Mouse (Mus musculus) forebrain, embryonic 13.5 days (tissue): ENCODE results near the gene Tpmt. TPM values are rescaled to one million over a fixed set of nuclear protein-coding genes. Genes with fewer than 3 reads are reported as not detected.

Experiments
- ATAC-seq: fragments of 200-750 bp; cut with Nextera tagmentation; 2 replicates; pipeline ENCODE4 v1.8.0; 2017
- H3K27ac ChIP-seq: fragments of 300-500 bp; sonication (generic); 2 replicates; pipeline ENCODE4 v1.5.1; 2015; ENCODE audit warnings: inconsistent platforms, mild to moderate bottlenecking, moderate library complexity
- H3K27me3 ChIP-seq: fragments of 300-500 bp; sonication (generic); 2 replicates; pipeline ENCODE4 v1.6.1; 2015; ENCODE audit warnings: mild to moderate bottlenecking, inconsistent platforms
- H3K36me3 ChIP-seq: fragments of 300-500 bp; sonication (generic); 2 replicates; pipeline ENCODE4 v1.6.1; 2015; ENCODE audit warnings: mild to moderate bottlenecking, inconsistent platforms; ENCODE audit not compliant: poor library complexity, severe bottlenecking
- H3K4me1 ChIP-seq: fragments of 300-500 bp; sonication (generic); 2 replicates; pipeline ENCODE4 v1.6.1; 2015; ENCODE audit warnings: inconsistent platforms
- H3K4me2 ChIP-seq: fragments of 300-500 bp; sonication (generic); 2 replicates; pipeline ENCODE4 v1.6.1; 2015; ENCODE audit warnings: inconsistent platforms, mild to moderate bottlenecking, moderate library complexity
- H3K4me3 ChIP-seq: fragments of 300-500 bp; sonication (generic); 2 replicates; pipeline ENCODE4 v1.5.1; 2015; ENCODE audit warnings: mild to moderate bottlenecking, inconsistent platforms
- H3K9ac ChIP-seq: fragments of 300-500 bp; sonication (generic); 2 replicates; pipeline ENCODE4 v1.6.1; 2015; ENCODE audit warnings: mild to moderate bottlenecking, inconsistent platforms
- H3K9me3 ChIP-seq: fragments of 300-500 bp; sonication (generic); replicated peaks from 2 replicates; pipeline ENCODE4 v1.6.1; 2016; ENCODE audit warnings: inconsistent platforms
- WGBS: fragments of 180-500 bp; shearing (Covaris S2); methylation state at CpG from one replicate; pipeline ENCODE4 v1.1.7; 2015; 5-methylcytosine and 5-hydroxymethylcytosine counted together
- polyA plus RNA-seq: library from polyadenylated mRNA; unstranded; fragments of >200 nt; fragmentation: Nextera tagmentation; extraction: Ambion mirVana; gene quantifications from 2 replicates; pipeline ENCODE4 v1.2.1, GENCODE M21; 2015

Tpmt gene
- polyA plus RNA-seq, 1 experiment from 2014 or later, result 30.6 TPM

DNA sequence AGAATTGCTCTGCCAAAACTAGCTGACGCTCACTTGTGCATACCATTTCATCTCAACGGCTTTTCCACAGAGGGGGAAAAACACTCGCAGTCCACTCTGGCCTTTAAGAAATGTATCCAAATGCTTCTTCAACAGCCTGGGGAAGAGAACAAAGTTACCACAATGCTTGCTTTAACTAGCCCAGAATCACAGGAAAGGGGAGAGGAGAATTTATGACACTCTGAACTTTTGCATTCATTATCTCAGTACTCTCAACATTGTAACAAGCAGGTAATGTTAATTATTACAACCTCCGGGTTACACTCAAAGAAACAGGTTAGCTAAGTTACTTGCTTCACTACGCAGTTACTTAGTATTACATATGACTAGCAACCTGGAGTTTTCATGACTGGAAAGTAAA lies 4.5 kb downstream of the Tpmt start:
- Histone ChIP-seq H3K9ac (no peak overlapping the region), H3K36me3 (0 out of 2 replicates have a peak, but pooled peaks cover 4% of the 10 kb centered on the region), H3K4me2 (no peak overlapping the region), H3K27me3 (no peaks in the 10 kb centered on the region), H3K4me3 (no peak overlapping the region), H3K4me1 (peaks cover 13% of the 10 kb centered on the region), H3K27ac (no peak overlapping the region), H3K9me3 (no peaks in the 10 kb centered on the region)
- ATAC-seq, result no peak
- WGBS, result 90% methylated on average over 5 of the region's 5 CpGs

DNA sequence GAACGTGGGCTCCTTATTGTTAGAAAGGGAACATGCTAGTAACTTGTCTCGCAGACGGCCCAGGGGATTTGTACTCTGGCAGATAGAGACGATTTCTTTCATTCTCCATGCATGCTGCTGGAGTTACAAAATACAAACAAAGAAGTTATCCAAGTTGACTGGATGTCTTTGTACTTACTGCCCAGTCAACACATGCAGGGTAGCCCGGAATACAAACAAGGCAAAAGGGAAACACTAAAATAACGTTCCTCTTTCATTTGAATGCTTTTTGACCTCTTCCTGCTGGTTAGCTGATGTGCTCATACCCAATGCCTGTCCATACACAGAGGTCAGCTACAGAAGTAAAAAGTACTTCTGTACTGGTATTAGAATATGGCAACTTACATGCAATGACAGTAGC lies 6.6 kb downstream of the Tpmt start:
- 82% methylated on average over 6 of the region's 6 CpGs for WGBS
- Histone ChIP-seq H3K9me3 (no peaks in the 10 kb centered on the region), H3K9ac (no peak overlapping the region), H3K4me1 (0 out of 2 replicates have a peak, but pooled peaks cover 3% of the 10 kb centered on the region), H3K27me3 (no peaks in the 10 kb centered on the region), H3K4me3 (no peak overlapping the region), H3K36me3 (0 out of 2 replicates have a peak, but pooled peaks cover 4% of the 10 kb centered on the region), H3K27ac (no peak overlapping the region), H3K4me2 (no peak overlapping the region)
- ATAC-seq, result no peak

DNA sequence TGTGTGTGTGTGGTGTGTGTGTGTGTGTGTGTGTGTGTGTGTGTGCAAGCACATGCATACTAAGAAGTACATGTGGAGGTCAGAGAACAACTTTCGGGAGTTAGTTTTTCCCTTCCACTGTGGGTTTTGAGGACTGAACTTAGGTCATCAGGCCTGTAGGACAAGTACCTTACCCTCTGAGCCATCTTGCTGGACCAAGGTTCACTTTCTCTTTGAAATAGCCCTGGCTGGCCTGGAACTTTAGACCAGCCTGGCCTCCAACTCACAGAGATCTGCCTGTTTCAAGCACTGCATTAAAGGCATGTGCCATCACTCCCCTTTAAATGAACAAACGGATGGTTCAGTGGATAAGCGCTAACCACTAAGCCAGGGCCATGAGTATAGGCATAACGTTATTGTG lies 10.9 kb downstream of the Tpmt start:
- Histone ChIP-seq H3K27ac (no peak overlapping the region), H3K9me3 (no peaks in the 10 kb centered on the region), H3K4me2 (no peak overlapping the region), H3K4me1 (no peaks in the 10 kb centered on the region), H3K36me3 (peaks cover 10% of the 10 kb centered on the region; the same call in 1 of the 2 replicates), H3K9ac (no peak overlapping the region), H3K27me3 (no peaks in the 10 kb centered on the region), H3K4me3 (no peak overlapping the region)
- 90% methylated on average over 4 of the region's 4 CpGs for WGBS
- ATAC-seq, result no peak

DNA sequence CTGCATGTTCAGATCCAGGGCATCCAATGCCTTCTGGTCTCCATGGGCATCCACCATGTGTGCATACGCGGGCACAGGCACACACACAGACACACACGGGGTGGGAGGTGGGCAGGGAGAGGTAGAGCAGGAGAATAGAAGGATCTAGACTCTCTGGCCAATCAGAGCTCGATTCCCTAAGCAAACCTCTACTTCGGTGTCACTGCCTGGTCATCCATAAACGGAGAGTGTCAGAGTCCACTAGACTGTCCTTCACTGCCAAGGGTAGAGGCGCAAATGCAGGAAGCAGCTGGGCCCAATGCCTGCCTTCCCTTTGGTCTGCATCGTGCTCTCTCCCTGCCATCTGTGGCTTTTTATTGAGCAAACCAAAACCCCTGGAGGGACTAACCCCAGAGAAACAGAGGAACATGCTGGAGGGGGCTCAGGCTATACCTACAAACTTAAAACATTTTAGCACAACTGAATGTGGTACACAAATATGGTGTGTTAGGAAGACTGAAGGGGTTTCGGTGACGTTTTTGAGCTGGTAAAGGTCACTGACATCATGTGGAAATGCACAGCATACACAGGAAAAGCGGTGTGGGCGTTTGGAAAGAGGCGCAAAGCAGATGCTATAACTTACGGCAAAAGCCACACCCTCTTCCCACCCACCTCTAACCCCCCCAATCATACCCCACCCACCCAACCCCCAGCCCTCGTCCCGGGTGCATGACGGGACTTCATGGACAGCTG lies 14.0 kb downstream of the Tpmt start:
- no peak overlapping the region for H3K4me2 ChIP-seq
- no peak overlapping the region for H3K9ac ChIP-seq
- H3K27ac ChIP-seq, result no peak overlapping the region
- peaks cover 12% of the 10 kb centered on the region; the same call in 1 of the 2 replicates for H3K36me3 ChIP-seq
- no peak overlapping the region for H3K4me3 ChIP-seq
- H3K27me3 ChIP-seq, result no peaks in the 10 kb centered on the region
- H3K4me1 ChIP-seq, result no peaks in the 10 kb centered on the region
- no peak for ATAC-seq
- 93% methylated on average over 17 of the region's 17 CpGs for WGBS
- no peaks in the 10 kb centered on the region for H3K9me3 ChIP-seq

DNA sequence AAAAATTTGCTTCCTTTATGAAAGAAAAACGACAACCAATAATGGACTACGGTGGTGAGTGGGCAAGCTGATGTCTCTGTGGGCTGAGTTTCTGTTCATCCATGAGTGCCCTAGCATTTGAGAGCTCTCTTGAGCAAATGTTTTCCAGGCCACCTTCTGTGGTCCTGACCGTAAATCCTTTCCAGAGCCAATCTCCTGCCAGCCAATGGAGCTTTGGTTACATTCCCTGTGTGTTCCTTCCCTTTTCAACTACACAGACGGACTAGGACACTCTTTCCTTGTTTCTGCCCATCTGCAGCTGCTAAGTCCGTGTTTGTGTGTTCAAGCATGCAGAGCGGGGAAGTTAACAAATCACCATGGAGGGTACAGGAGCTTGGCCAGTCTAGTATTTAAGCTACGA lies 23.7 kb downstream of the Tpmt start:
- H3K27me3 ChIP-seq, result no peaks in the 10 kb centered on the region
- no peak for ATAC-seq
- WGBS, result 81% methylated on average over 7 of the region's 7 CpGs

DNA sequence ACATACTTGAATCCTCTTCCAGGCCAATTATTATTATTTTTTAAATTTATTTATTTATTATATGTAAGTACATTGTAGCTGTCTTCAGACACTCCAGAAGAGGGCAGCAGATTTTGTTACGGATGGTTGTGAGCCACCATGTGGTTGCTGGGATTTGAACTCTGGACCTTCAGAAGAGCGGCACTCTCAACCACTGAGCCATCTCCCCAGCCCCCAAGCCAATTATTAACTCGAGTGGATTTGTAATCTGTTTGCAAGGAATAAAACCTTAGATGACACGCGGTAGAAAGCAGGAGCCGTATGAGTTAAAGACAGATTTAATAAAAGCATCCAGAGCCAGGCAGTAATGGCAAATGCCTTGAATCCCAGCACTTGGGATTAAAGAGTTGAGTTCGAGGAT lies 24.8 kb downstream of the Tpmt start:
- no peaks in the 10 kb centered on the region for H3K9me3 ChIP-seq
- no peak overlapping the region for H3K4me2 ChIP-seq
- H3K9ac ChIP-seq, result no peak overlapping the region
- H3K27me3 ChIP-seq, result no peaks in the 10 kb centered on the region
- WGBS, result 86% methylated on average over 7 of the region's 7 CpGs
- ATAC-seq, result no peak
- no peak overlapping the region for H3K4me3 ChIP-seq
- 0 out of 2 replicates have a peak, but pooled peaks cover 3% of the 10 kb centered on the region for H3K36me3 ChIP-seq
- H3K27ac ChIP-seq, result no peak overlapping the region
- H3K4me1 ChIP-seq, result no peaks in the 10 kb centered on the region

More for the DNA sequence above, 23.7 kb downstream of the Tpmt start:
- H3K9me3 ChIP-seq, result no peaks in the 10 kb centered on the region
- H3K4me1 ChIP-seq, result no peaks in the 10 kb centered on the region
- no peak overlapping the region for H3K4me2 ChIP-seq
- H3K4me3 ChIP-seq, result no peak overlapping the region
- H3K36me3 ChIP-seq, result peaks cover 11% of the 10 kb centered on the region; the same call in 1 of the 2 replicates
- no peak overlapping the region for H3K27ac ChIP-seq
- H3K9ac ChIP-seq, result no peak overlapping the region

DNA sequence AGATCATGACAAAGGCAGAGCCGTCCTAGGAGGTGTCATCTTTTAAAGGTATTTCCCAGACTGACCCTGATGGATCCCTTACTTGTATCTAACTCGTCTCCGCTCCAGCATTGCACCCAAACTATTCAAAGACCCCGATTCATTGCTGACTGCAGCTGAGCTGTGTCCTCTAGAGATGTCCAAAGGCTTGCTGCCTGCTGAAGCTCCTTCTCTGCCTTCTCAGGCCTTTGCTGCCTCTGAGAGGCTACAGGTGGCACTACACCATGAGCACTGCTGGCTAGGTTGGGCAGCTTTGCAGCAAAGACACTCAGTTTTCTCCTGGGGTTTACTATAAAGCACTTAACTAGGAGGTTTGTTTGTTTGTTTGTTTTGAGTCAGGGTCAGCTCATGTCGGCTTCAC lies 27.3 kb downstream of the Tpmt start:
- 48% methylated on average over 5 of the region's 5 CpGs for WGBS
- peaks cover 9% of the 10 kb centered on the region for H3K4me1 ChIP-seq

DNA sequence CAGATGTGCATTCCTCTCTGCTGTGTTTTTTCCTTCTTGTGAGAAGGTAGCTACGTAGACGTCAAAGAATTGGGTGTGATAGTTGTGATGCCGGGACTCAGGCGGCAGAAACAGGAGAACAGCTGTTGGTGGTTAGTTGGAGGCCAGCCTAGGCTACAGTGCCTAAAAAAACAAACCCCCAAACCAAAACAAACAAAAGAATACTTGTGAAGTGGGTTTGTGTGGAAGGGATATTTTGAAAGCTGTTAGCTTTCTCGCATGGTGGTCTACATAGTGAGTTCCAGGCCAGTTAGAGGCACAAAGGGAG lies 29.4 kb downstream of the Tpmt start:
- WGBS, result 77% methylated on average over 5 of the region's 5 CpGs
- H3K9me3 ChIP-seq, result peaks cover 23% of the 10 kb centered on the region
- peaks cover 11% of the 10 kb centered on the region for H3K36me3 ChIP-seq
- peaks cover 9% of the 10 kb centered on the region for H3K4me1 ChIP-seq
- no peak overlapping the region for H3K27ac ChIP-seq
- ATAC-seq, result 0 out of 2 replicates have a peak, but pooled peaks have one; percentile 4
- H3K4me2 ChIP-seq, result peak overlapping the region; percentile 97
- peak overlapping the region; percentile 56; the same call in 1 of the 2 replicates for H3K4me3 ChIP-seq
- H3K9ac ChIP-seq, result no peak overlapping the region
- H3K27me3 ChIP-seq, result peaks cover 8% of the 10 kb centered on the region

More for the DNA sequence above, 27.3 kb downstream of the Tpmt start:
- ATAC-seq, result no peak
- Histone ChIP-seq H3K4me2 (no peak overlapping the region), H3K9ac (no peak overlapping the region), H3K4me3 (no peak overlapping the region), H3K9me3 (peaks cover 3% of the 10 kb centered on the region; the same call in 1 of the 2 replicates), H3K27ac (no peak overlapping the region), H3K27me3 (peaks cover 8% of the 10 kb centered on the region), H3K36me3 (no peaks in the 10 kb centered on the region)

DNA sequence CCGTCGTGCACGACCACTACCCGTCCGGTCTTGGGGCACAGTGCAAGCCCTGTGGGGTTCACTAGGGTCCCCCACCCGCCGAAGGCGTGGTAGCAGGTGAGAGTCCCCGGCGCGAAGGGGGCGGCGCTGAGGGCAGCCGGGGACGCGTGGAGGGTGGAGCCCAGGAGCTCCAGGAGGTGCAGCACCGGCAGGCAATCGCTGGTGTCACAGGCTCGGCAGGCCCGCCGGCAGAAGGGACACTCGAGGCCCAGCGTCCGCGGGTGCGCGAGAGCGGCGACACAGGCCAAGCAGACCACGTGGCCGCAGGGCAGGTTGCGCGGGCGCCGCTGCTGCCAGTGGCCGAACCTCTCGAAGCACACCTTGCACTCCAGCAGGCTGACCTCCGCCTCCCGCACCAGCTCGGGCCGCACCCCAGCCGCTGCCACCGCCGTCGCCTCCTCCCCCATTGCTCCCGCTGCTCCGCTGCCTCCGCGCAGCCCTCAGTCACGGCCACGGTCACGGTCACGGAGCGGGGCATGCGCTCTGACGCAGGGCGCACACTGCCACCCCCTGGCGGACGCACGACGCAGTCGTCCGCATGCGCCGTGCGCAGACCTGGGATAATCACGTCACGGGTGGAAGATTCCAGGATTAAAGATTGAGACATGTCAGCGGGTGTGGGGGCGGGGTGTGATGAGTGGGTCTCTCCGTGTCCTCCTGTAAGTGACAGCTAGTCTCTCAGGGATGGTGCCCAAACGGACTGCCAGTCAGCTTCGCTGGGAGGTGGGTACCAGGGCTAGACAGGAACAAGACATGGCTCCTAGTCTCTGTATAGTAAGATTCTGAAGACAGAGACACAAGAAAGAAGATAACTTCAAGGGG lies 30.0 kb downstream of the Tpmt start, which contains the start of gene Nhlrc1:
Gene Nhlrc1 (minus strand): TSS at position 517 of the 861 bp plus-strand sequence.
- H3K4me1 ChIP-seq, result peaks cover 9% of the 10 kb centered on the region
- 4% methylated on average over 62 of the region's 73 CpGs for WGBS
- H3K4me2 ChIP-seq, result peak within 1 kb of the TSS; percentile 97

DNA sequence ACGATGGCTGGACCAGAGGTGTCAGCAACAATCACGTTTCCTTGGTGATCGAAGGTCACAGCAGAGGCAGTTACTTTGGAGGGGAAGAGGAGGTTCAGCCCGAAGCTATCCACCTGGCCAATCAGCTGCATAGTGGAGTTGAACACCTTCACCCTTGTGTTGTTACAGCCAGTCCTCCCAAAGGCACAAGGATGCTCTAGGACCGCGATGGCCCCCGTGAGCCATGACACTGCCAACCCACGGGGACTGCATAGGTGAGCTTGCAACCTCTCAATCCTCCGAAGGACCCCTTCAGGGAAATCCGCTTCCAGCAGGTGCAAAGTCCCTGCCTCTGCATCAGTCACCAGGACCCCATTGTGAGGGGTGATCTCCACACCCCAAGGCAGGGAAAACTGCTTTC lies 30.8 kb downstream of the Tpmt start:
- H3K27ac ChIP-seq, result no peak overlapping the region
- peak overlapping the region; percentile 56 for H3K4me3 ChIP-seq
- H3K27me3 ChIP-seq, result peaks cover 8% of the 10 kb centered on the region
- peaks cover 9% of the 10 kb centered on the region for H3K4me1 ChIP-seq
- no peak for ATAC-seq
- 66% methylated on average over 10 of the region's 10 CpGs for WGBS
- H3K9me3 ChIP-seq, result peaks cover 33% of the 10 kb centered on the region
- no peak overlapping the region for H3K9ac ChIP-seq
- peak overlapping the region; percentile 97 for H3K4me2 ChIP-seq
- H3K36me3 ChIP-seq, result peaks cover 16% of the 10 kb centered on the region

More for the DNA sequence above, 30.0 kb downstream of the Tpmt start, which contains the start of gene Nhlrc1:
- peaks cover 29% of the 10 kb centered on the region for H3K9me3 ChIP-seq
- no peak within 1 kb of the TSS for H3K27ac ChIP-seq
- peak within 1 kb of the TSS; percentile 69 for H3K9ac ChIP-seq
- peak; percentile 94 for ATAC-seq
- H3K36me3 ChIP-seq, result peaks cover 16% of the 10 kb centered on the region
- peak within 1 kb of the TSS; percentile 56 for H3K4me3 ChIP-seq
- peaks cover 8% of the 10 kb centered on the region for H3K27me3 ChIP-seq

DNA sequence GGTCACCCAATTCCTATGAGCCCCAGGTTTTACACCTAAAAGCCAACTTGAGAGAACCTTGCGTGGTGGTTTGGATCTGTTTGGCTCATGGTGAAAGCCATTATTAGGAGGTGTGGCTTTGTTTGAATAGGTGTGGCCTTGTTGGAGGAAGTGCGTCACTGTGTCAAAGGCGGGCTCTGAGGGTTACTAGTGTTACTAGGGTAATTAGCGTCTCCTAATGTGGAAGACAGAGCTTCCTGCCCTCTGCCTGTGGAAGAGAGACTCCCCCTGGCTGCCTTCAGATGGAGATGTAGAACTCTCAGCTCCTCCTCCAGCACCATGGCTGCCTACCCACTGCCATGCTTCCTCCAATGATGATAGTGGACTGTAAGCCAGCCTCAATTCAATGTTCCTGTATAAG lies 42.9 kb downstream of the Tpmt start:
- 94% methylated on average over 4 of the region's 4 CpGs for WGBS
- H3K36me3 ChIP-seq, result no peaks in the 10 kb centered on the region
- H3K4me3 ChIP-seq, result no peak overlapping the region
- no peak overlapping the region for H3K9ac ChIP-seq
- no peaks in the 10 kb centered on the region for H3K4me1 ChIP-seq
- H3K27ac ChIP-seq, result no peak overlapping the region
- no peak for ATAC-seq
- H3K4me2 ChIP-seq, result no peak overlapping the region
- no peaks in the 10 kb centered on the region; the same call in 1 of the 2 replicates for H3K9me3 ChIP-seq
- H3K27me3 ChIP-seq, result no peaks in the 10 kb centered on the region

DNA sequence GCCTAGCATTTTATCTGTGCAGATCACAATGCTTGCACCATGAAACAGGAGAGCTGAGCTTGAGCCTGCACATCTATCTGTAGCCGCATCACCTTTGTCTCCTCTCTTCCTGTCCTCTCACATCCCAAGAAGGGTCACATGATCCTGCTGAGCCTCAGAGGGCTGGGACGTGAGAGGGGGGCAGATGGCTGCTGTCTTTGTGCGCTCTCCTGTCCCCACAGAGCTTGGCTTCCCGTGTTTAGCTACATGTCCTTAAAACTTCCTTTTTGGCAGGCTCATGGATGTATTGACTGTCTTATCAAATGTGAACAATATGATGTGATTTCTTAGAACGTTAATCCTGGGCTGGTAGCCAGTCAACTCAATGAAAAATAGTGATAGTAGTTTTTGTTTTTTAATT lies 45.0 kb downstream of the Tpmt start:
- Histone ChIP-seq H3K4me2 (no peak overlapping the region), H3K9me3 (no peaks in the 10 kb centered on the region), H3K27me3 (no peaks in the 10 kb centered on the region), H3K4me1 (no peaks in the 10 kb centered on the region), H3K9ac (no peak overlapping the region), H3K27ac (no peak overlapping the region), H3K36me3 (no peaks in the 10 kb centered on the region), H3K4me3 (no peak overlapping the region)
- WGBS, result 67% methylated on average over 5 of the region's 5 CpGs
- no peak for ATAC-seq
